Mouse (Mus musculus) lung, postnatal 0 days (tissue): Measurements from ENCODE around the gene Actr2.

Experiments
- CTCF ChIP-seq: IDR thresholded peaks from 2 replicates; pipeline ENCODE4 v1.5.1; 2016; ENCODE audit warnings: antibody characterized with exemption, mild to moderate bottlenecking
- EP300 ChIP-seq: IDR thresholded peaks from 2 replicates; pipeline ENCODE4 v1.6.1; 2016; ENCODE audit warnings: antibody characterized with exemption, mild to moderate bottlenecking, control low read depth

GRCm38 (mm10) chr11:20068346-20069004, 44.2 kb downstream of the Actr2 start:
- TF ChIP-seq CTCF (no peak), EP300 (no peak)
